Mouse (Mus musculus) forebrain, embryonic 14.5 days (tissue): ENCODE measurements around the gene Xndc1. TPM values are rescaled to one million over a fixed set of nuclear protein-coding genes. Genes with fewer than 3 reads are reported as not detected.
"Not testable (repeated sequence)": the region's sequence is repeated elsewhere in the genome, so short reads cannot be mapped to it uniquely, and the experiment has no call there.

Source experiments
- ATAC-seq: fragments of 200-750 bp; cut with Nextera tagmentation; 2 replicates; pipeline ENCODE4 v1.8.0; 2017; ENCODE audit warnings: mild to moderate bottlenecking, moderate library complexity
- DNase-seq: peaks from one replicate; pipeline ENCODE4 v3.0.0-alpha.2; 2015; ENCODE audit warnings: low spot score
- H3K27ac ChIP-seq: fragments of 300-500 bp; sonication (generic); 2 replicates; pipeline ENCODE4 v1.5.1; 2014; ENCODE audit warnings: low read depth, mild to moderate bottlenecking, control low read depth, low read length, moderate library complexity
- H3K27me3 ChIP-seq: fragments of 300-500 bp; sonication (generic); replicated peaks from 2 replicates; pipeline ENCODE4 v1.6.1; 2014; ENCODE audit warnings: low read length, control low read depth, mixed read lengths; ENCODE audit not compliant: control insufficient read depth, insufficient read depth
- H3K36me3 ChIP-seq: fragments of 300-500 bp; sonication (generic); 2 replicates; pipeline ENCODE4 v1.6.1; 2014; ENCODE audit warnings: low read length, control low read depth; ENCODE audit not compliant: control insufficient read depth, insufficient read depth
- H3K4me1 ChIP-seq: fragments of 300-500 bp; sonication (generic); 2 replicates; pipeline ENCODE4 v1.6.1; 2014; ENCODE audit warnings: antibody characterized with exemption, low read length, control low read depth; ENCODE audit not compliant: control insufficient read depth, insufficient read depth
- H3K4me2 ChIP-seq: fragments of 300-500 bp; sonication (generic); 2 replicates; pipeline ENCODE4 v1.6.1; 2014; ENCODE audit warnings: mild to moderate bottlenecking, control low read depth, low read length
- H3K4me3 ChIP-seq: fragments of 300-500 bp; sonication (generic); 2 replicates; pipeline ENCODE4 v1.5.1; 2014; ENCODE audit warnings: low read depth, low read length, control low read depth
- H3K9ac ChIP-seq: fragments of 300-500 bp; sonication (generic); 2 replicates; pipeline ENCODE4 v1.6.1; 2014; ENCODE audit warnings: mild to moderate bottlenecking, low read length, control low read depth, moderate library complexity
- H3K9me3 ChIP-seq: fragments of 300-500 bp; sonication (generic); replicated peaks from 2 replicates; pipeline ENCODE4 v1.6.1; 2016; ENCODE audit warnings: low read length, control low read depth, mixed read lengths; ENCODE audit not compliant: control insufficient read depth
- WGBS: fragments of 180-500 bp; shearing (Covaris S2); extraction: QIAGEN DNeasy Blood & Tissue Kit; methylation state at CpG from one replicate; pipeline ENCODE4 v1.1.7; 2014; 5-methylcytosine and 5-hydroxymethylcytosine counted together
- polyA plus RNA-seq: library from polyadenylated mRNA; unstranded; fragments of >200 nt; fragmentation: Nextera tagmentation; extraction: Ambion mirVana; gene quantifications from 2 replicates; pipeline ENCODE4 v1.2.1, GENCODE M21; 2014

Xndc1 gene
- polyA plus RNA-seq, 1 experiment from 2014 or later, result 19.0 TPM

DNA sequence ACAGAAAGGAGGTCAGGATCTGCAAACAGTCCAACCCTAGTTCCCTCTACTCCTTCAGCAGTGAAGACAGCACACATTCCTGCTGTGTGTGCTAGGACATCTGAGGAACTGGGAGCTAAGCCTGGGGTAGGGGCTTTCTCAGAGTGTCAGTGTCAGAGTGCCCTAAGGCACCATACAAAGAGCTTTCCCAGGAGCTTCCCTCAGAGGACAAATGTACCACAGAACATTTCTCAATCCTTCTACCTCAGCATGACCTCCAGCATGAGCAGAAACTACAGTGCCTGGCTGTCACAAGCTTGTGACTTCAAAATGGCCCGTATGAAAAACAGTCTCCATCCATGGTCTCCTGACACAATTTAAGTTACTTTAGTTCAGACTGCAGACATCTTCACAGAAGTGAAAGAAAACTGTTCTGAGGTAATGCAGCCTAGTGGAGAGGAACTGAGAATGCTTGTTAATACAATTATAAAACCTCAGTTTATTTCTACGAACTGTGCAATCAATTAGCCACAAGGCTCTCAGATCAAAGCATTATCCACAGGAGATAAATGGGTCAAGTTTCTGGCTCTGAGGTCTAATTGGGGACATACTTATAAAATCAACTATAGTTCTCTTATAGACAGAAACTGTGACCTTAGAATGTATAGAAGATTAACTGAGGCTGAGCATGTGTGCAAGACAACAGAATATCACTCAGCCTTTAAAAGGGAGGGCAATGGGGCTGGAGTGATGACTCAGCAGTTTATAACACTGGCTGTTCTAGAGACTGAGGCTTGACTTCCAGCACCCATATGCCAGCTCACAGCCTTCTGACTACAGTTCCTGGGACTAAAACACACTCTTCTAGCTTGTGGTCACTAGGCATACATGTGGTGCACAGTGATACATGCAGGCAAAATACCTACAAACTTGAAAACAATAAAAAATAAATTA, 39.9 kb upstream of the Xndc1 start:
- H3K4me3 ChIP-seq, result no peak overlapping the region
- ATAC-seq, result no peak
- no peaks in the 10 kb centered on the region for H3K4me1 ChIP-seq
- H3K4me2 ChIP-seq, result no peak overlapping the region
- WGBS, result 72% methylated on average over 2 of the region's 2 CpGs
- no peaks in the 10 kb centered on the region for H3K27me3 ChIP-seq
- H3K27ac ChIP-seq, result no peak overlapping the region
- no peak overlapping the region for H3K9ac ChIP-seq
- peaks cover 62% of the 10 kb centered on the region for H3K36me3 ChIP-seq
- DNase-seq, result no peak
- no peaks in the 10 kb centered on the region for H3K9me3 ChIP-seq

DNA sequence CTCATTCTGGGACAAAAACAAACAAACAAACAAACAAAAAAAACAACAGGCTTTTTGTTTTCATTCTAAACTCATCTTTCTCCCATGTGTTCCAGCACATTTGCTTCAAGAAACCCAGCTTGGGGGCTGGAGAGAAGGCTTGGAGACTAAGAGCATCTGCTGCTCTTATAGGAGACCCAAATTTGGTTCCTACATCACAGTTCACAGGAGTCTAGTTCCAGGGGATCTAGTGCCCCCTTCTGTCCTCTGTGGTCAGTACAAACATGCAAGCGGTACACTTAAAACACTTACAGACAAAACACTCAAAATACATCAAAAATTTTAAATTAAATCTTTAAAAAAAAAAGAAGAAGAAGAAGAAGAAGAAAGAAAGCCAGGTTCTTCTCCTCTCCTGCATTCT, 30.4 kb upstream of the Xndc1 start:
- H3K9ac ChIP-seq, result no peak overlapping the region
- H3K9me3 ChIP-seq, result no peaks in the 10 kb centered on the region
- no peak overlapping the region for H3K4me3 ChIP-seq
- peaks cover 90% of the 10 kb centered on the region for H3K36me3 ChIP-seq
- H3K27ac ChIP-seq, result no peak overlapping the region
- DNase-seq (no peak), ATAC-seq (no peak)
- H3K27me3 ChIP-seq, result no peaks in the 10 kb centered on the region
- H3K4me1 ChIP-seq, result no peaks in the 10 kb centered on the region
- WGBS, result 94% methylated on average over 1 of the region's 1 CpGs
- no peak overlapping the region for H3K4me2 ChIP-seq

DNA sequence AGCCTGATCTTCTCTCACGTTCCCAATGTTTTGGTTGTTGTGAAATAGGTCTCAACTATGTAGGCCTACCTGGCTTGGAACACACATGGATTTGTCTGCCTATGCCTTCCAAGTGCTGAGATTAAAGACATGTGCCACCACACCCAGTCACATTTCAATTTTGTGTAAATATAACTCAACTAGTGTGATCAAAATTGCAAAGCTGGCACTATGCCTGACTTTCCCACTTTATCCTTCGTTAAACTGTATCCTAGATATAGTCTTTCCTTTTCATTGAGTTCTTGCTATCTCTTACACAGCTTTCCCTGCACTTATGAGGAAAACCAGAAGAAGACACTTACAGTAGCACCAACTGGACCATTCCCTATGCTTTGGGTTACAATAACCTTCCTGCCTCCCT, 29.8 kb upstream of the Xndc1 start:
- ATAC-seq, result no peak
- no peak overlapping the region for H3K4me2 ChIP-seq
- 92% methylated on average over 2 of the region's 2 CpGs for WGBS
- no peaks in the 10 kb centered on the region for H3K9me3 ChIP-seq
- H3K27ac ChIP-seq, result no peak overlapping the region
- DNase-seq, result no peak
- no peak overlapping the region for H3K4me3 ChIP-seq
- H3K27me3 ChIP-seq, result no peaks in the 10 kb centered on the region
- H3K9ac ChIP-seq, result no peak overlapping the region
- peaks cover 92% of the 10 kb centered on the region for H3K36me3 ChIP-seq
- no peaks in the 10 kb centered on the region for H3K4me1 ChIP-seq

DNA sequence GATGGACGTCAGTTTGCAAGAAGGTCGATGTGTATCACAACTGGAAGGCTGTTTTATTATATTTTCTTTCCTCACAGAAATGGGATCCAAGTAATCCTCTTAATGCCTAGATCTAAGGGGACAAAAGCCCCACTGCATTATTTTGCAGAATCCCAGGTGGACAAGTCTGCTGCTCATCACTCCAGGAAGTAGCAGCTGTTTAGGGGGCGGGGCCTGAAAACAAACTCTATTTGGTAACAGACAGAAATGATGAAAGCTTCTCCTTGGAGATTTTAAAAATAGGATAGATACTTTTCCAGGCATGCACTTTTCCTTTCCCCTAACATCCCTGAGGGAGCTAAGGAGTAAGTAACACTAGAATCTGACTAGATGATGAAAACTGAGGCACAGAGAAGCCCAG, 28.0 kb upstream of the Xndc1 start:
- peaks cover 87% of the 10 kb centered on the region for H3K36me3 ChIP-seq

DNA sequence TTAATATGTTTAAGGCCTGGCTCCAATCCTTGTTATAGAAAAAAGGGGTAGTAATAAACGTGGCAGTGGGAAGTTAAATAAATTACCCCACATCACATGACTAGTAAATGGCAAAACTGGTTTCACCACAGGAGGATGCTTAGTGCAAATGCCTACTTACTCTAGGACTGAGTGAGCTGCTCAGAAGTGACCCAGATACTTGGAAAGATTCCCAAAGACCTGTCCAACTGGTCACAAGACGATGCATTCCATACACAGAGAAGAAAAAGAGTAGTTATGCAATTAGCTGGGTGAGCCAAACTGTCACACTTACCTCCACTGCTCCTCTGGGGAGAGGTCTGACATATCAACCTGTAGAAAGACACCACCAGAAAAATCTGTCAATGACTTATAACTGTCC, 23.0 kb upstream of the Xndc1 start:
- H3K9me3 ChIP-seq, result no peaks in the 10 kb centered on the region
- no peak overlapping the region for H3K4me3 ChIP-seq
- no peak overlapping the region for H3K9ac ChIP-seq
- H3K4me1 ChIP-seq, result no peaks in the 10 kb centered on the region
- no peak overlapping the region for H3K27ac ChIP-seq
- no peak overlapping the region for H3K4me2 ChIP-seq
- peaks cover 45% of the 10 kb centered on the region for H3K36me3 ChIP-seq
- H3K27me3 ChIP-seq, result no peaks in the 10 kb centered on the region
- DNase-seq (no peak), ATAC-seq (no peak)
- 87% methylated on average over 2 of the region's 2 CpGs for WGBS

More for the DNA sequence above, 28.0 kb upstream of the Xndc1 start:
- no peak for DNase-seq
- no peak overlapping the region for H3K4me2 ChIP-seq
- no peaks in the 10 kb centered on the region for H3K27me3 ChIP-seq
- no peak for ATAC-seq
- H3K4me3 ChIP-seq, result no peak overlapping the region
- H3K9ac ChIP-seq, result no peak overlapping the region
- WGBS, result 89% methylated on average over 3 of the region's 3 CpGs
- no peaks in the 10 kb centered on the region for H3K9me3 ChIP-seq
- H3K4me1 ChIP-seq, result no peaks in the 10 kb centered on the region
- H3K27ac ChIP-seq, result no peak overlapping the region

DNA sequence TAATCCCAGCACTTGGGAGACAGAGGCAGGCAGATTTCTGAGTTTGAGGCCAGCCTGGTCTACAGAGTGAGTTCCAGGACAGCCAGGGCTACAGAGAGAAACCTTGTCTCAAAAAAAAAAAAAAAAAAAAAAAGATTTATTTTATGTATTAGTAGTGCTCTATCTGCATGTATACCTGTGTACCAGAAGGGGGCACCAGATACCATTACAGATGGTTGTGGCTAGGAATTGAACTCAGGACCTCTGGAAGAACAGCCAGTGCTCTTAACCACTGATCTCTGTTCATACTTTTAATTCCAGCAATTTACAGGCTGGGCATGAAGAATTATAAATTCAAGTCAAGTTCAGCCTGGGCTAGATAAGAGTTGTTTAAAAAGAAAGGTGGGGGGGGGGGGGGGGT, 16.8 kb upstream of the Xndc1 start:
- not testable (repeated sequence) for H3K9ac ChIP-seq, H3K36me3 ChIP-seq, H3K27me3 ChIP-seq, H3K4me2 ChIP-seq, H3K4me1 ChIP-seq, ATAC-seq, H3K4me3 ChIP-seq, H3K9me3 ChIP-seq, DNase-seq, H3K27ac ChIP-seq

DNA sequence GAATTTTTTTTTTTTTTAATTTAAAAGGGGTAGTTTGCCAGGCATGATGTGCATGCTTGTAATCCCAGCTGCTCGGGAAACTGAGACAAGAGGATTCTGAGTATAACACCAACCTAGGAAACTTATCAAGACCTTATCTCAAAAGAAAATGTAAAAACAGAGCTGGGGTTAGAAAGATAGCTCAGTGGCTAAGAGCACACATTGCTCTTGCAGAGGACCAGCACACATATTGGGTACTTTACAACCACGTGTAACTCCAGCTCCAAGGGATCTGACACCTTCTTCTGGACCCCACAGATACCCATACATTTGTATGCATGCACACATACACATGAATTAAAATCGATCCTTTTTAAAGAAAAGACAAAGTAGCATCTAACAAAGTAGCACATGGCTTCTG, 4.0 kb upstream of the Xndc1 start:
- Histone ChIP-seq H3K4me2 (no peak overlapping the region), H3K4me3 (no peak overlapping the region), H3K36me3 (peaks cover 24% of the 10 kb centered on the region), H3K4me1 (peaks cover 14% of the 10 kb centered on the region), H3K9me3 (no peaks in the 10 kb centered on the region), H3K27ac (no peak overlapping the region), H3K27me3 (no peaks in the 10 kb centered on the region), H3K9ac (no peak overlapping the region)
- DNase-seq, result no peak
- WGBS, result 89% methylated on average over 3 of the region's 3 CpGs
- no peak for ATAC-seq

DNA sequence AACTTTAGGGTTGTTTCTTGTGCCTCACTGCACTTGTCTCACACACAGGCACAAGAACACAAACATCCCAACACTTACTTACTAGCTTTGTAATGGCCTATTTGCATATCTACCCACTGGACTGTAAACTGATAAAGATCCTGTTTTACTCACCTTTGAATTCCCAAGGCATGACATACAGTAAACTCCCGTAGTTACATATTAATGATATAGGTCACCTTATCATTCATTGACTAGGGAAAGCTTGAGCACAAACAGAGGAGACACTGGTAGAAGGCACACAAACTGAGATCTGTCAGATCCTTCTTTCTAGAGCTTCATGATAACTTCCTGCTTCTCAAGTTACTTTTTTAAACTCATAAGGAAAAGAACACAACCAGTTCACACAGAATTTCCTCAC, 3.1 kb upstream of the Xndc1 start:
- DNase-seq (no peak), ATAC-seq (no peak)
- no peak overlapping the region for H3K4me2 ChIP-seq
- peaks cover 20% of the 10 kb centered on the region for H3K36me3 ChIP-seq
- H3K27me3 ChIP-seq, result no peaks in the 10 kb centered on the region
- H3K9ac ChIP-seq, result no peak overlapping the region
- 84% methylated on average over 1 of the region's 1 CpGs for WGBS
- peaks cover 17% of the 10 kb centered on the region for H3K4me1 ChIP-seq
- no peak overlapping the region for H3K27ac ChIP-seq
- no peaks in the 10 kb centered on the region for H3K9me3 ChIP-seq
- no peak overlapping the region for H3K4me3 ChIP-seq

DNA sequence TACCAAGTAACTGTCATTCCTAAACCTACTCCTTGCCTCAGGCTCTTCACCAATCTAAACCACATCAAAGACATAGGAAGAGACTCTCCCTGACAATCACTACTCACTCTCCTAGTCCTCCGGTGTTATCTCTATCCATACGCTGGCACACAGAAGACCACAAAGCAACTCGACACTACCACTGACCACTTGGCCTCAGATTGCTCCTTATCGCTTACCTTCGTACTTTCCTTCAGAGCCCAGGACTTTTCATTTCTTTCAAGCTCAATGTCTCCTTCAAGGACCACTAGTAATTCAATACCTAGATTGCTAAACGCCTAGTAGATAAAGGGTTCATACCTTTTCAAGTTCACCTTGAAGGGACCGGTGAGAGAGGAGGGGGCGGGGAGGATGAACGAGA, 1.4 kb upstream of the Xndc1 start:
- Histone ChIP-seq H3K9me3 (no peaks in the 10 kb centered on the region), H3K27me3 (no peaks in the 10 kb centered on the region), H3K36me3 (peaks cover 12% of the 10 kb centered on the region; the same call in 1 of the 2 replicates), H3K9ac (peak overlapping the region; percentile 74), H3K4me3 (peak overlapping the region; percentile 68), H3K4me2 (peak overlapping the region; percentile 79), H3K27ac (no peak overlapping the region), H3K4me1 (peaks cover 17% of the 10 kb centered on the region)
- no peak for ATAC-seq
- no peak for DNase-seq
- WGBS, result 91% methylated on average over 9 of the region's 9 CpGs
